Mouse (Mus musculus): ENCODE results near the gene Prkar1a.

Prkar1a gene

DNA sequence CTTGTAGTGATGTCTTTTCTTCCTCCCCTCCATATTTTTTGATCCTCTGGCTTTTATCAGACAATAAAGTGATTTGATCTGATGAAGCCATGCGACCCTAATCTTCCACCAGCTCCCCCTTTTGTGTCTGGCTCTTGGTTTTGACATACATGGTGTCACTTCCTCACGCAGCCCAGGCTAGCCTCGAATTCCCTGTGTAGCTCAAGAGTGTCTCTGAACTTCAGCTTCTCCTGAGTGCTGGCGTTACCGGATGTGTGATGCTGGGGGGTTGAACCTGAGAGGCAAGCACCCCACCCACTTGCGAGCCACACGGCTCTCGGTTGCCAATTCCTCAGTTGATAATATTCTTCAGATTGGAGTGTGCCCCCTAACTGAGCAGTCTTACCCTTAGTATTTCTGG is 23.2 kb downstream of the Prkar1a start:
- in situ Hi-C loops (cut with MboI; ENCODE audit: low sequenced_read_pairs) = loop anchor here (10.0 kb wide), 1 partner anchor 182 kb away; no protein-coding TSS in a partner anchor

DNA sequence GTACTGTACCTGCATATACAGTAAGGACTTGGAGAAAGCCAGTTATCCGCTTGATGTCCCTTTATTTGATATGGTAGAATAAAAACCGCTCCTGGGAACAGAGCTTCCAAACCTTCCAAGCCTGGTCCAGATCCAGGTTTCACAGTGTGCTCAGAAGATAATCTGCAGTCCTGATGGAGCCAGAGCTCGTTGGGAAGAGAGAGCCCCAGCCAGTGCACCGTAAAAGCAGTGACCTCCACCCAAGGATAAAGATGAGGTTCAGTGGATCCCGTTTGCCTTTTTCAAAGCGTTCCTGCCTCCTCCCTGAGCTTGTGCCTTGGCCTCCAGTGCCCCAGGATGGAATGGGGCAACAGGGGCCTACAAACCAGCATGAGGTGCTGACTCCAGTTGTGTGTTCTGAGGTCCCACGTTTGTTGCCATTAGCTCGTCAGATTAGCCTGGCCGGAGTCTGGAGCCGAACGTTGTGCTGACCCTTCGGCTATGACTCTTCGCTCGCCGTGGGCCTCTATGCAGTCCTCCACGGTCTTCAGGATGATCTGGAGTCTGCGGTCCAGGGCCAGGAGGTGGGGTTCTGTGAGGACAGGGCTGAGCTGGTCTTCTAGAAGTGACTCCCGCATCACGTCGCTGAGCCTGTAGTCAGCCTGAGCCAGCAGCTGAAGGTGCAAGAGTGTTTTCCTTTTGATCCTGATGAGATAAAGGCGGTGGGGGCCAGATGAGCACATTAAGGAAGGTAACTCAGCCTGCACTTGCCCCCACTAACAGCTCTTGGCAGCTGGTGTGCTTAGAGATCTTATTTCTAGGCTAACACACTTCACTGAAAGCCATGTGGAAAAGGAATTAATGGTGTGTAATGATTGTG is 23.9 kb downstream of the Prkar1a start:
- in situ Hi-C loops (cut with MboI; ENCODE audit: low sequenced_read_pairs) = loop anchor here (10.0 kb wide), 1 partner anchor 182 kb away; no protein-coding TSS in a partner anchor

DNA sequence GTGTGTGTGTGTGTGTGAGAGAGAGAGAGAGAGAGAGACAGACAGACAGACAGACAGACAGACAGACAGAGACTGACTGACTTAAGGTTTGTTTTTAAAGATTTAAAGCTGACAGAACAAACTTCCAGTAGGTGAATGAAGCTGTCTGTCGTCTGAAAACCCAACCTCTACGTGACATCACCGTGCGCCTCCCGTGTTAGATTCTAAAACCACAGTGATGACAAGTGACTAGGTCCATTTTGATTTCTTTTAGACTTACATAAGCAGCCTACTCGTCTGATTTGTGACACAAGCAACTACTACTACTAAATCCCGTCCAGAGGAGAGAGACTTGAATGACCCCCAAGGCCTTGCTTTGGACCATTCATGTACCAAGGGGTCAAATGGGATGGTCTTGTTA is 24.5 kb downstream of the Prkar1a start:
- in situ Hi-C loops (cut with MboI; ENCODE audit: low sequenced_read_pairs) = loop anchor here (10.0 kb wide), 1 partner anchor 181 kb away; no protein-coding TSS in a partner anchor

DNA sequence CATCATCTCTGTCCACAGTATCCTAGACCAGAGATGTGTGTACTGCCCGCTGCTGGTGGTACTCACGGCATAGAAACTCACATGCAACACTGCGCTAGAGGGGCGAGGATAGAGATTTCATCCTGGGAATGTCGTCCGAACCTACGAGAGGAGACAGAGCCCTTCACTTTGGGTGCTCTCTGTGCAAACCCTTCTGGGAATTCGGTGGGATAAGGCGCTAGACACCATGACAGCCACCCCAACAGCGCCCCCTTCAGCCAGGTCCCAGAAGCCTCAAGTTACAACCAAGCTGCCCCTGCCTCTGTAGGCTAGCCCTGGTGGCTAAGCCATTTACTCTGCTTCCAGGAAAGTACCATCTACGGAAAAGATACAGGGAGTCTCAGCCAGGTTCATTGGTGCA is 25.3 kb downstream of the Prkar1a start:
- in situ Hi-C loops (cut with MboI; ENCODE audit: low sequenced_read_pairs) = loop anchor here (10.0 kb wide), 1 partner anchor 180 kb away; no protein-coding TSS in a partner anchor

DNA sequence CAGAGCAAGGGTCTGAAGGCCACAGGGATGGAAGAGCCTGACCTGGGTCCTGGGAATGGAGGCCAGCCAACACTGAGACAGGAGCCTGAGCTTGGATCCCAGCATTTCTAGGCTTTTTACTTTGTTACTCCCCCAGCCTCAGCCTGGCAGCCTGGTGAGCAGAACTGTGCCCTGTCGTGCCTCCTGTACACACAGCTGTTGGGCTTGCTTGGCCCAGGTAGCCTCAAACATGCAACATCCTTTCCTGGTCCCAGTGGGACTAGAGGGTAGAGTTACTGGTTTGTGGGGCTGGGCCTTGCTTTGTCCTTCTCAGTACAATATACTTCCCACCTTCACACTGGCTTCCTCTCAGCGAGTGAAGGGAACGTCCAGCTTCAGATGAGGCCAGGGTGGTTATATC is 26.0 kb downstream of the Prkar1a start:
- in situ Hi-C loops (cut with MboI; ENCODE audit: low sequenced_read_pairs) = loop anchor here (10.0 to 25.0 kb wide), 2 partner anchors 180 to 587 kb away; partner anchors contain the start of gene Abca6

DNA sequence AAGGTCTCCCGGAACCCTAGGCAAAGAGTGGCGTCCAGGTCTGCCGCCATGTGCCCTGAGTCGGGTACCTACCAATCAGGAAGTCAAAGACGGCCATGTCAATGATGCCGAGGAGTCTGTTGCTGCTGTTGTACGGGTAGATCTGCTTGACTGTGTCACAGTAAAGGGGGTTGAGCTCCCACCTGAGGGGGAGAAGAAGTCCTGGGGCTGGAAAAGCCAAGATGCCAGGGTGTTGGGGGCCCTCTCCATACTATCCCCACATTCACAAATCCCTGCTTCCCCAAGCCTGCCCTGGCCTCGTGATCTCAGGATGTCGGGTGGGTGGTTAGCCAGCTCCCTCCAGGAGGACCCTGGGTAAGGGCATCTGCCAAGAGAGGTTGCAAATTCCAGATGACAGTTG is 26.6 kb downstream of the Prkar1a start:
- in situ Hi-C loops (cut with MboI; ENCODE audit: low sequenced_read_pairs) = loop anchor here (10.0 to 25.0 kb wide), 2 partner anchors 179 to 587 kb away; partner anchors contain the start of gene Abca6

DNA sequence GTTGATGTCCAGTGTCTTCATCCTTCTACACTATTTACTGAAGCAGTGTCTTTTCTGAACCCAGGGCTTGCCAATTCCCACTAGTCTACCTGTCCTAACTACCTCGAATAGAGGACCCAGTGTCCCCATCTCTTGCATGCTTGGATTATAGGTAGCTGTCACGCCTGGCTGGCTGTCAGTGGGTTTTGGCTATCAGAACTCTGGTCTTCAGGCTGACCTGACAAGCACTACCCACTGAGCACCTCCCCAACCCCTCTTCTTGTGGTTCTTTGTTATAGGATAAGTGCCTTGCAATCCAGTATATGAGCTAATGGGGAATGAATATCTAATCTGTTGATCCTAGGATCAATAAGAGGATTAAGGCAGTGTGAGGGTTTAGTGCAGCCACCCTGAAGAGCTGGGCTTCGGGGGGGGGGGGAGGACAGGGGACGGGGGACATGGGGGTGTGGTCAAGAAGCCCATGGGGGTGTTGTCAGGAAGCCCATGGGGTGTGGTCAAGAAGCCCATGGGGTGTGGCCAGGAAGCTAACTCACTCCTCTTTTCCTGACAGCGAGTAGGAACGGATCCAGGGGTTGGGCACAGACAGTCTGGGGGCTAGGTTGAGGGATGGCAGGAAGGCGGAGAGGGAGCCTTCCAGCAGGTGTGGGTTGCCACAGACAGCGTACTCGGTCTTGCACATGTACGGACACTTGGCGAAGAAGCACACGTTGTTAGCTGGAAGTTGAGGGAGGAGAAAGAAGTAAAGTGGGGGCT is 27.6 kb downstream of the Prkar1a start:
- in situ Hi-C loops (cut with MboI; ENCODE audit: low sequenced_read_pairs) = loop anchor here (10.0 to 25.0 kb wide), 2 partner anchors 178 to 586 kb away; partner anchors contain the start of gene Abca6

DNA sequence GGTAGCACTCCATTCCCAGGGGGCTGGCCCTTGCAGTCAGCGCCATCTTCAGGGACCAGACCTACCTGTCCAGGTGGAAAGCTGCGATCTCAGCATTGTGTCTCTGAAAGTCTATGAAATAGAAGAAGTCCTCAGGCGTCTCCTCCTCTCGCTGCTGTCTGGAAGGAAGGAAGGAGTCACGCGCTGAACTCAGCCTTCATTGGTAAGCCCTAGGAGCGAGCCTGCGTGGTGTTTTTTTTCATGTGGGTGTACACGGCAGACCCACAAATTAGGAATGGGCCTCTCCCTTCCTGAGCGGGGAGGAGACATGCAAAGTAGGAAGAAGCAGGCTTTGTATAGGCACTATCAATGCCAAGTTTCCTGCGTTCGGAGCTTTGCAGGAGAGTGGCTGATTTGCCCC is 29.1 kb downstream of the Prkar1a start:
- in situ Hi-C loops (cut with MboI; ENCODE audit: low sequenced_read_pairs) = loop anchor here (10.0 to 25.0 kb wide), 2 partner anchors 177 to 584 kb away; partner anchors contain the start of gene Abca6

DNA sequence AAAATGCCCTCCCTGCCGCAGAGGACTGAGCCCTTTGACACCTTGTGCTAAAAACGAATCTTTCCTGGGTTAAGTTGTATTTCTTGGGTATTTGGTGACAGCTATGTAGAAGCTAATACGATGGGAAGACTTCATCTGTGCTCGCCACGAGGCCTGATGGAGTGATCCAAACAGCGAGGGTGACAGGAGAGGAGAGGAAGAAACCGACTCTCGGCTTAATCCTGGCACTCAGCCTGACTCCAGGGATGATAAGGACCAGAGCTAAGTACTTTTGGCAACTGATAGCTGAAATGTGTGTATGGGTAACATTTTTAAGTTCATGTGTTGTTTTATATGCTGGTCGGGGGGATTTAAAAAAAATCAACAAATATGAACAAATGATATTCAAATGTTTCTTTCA is 31.7 kb downstream of the Prkar1a start:
- in situ Hi-C loops (cut with MboI; ENCODE audit: low sequenced_read_pairs) = loop anchor here (25.0 kb wide), 1 partner anchor 581 kb away; the partner anchor contains the start of gene Abca6

DNA sequence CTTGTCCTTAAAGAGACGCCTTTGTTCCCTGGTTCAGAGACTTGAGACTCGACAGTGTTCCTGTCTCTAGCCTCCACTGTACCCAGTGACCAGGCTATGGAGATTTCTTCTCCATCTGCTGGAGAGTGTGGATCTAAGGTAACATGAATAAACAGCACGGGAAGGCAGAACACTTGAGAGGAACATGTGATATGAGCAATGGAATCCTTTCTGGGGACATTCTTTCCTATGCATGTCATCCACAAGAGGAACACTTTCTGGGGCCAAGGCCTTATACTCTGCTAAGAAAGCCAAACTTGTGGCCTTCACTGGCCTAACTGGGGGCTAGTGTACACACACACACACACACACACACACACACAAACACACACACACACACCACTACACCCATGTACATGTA is 32.4 kb downstream of the Prkar1a start:
- in situ Hi-C loops (cut with MboI; ENCODE audit: low sequenced_read_pairs) = loop anchor here (25.0 kb wide), 1 partner anchor 581 kb away; the partner anchor contains the start of gene Abca6

DNA sequence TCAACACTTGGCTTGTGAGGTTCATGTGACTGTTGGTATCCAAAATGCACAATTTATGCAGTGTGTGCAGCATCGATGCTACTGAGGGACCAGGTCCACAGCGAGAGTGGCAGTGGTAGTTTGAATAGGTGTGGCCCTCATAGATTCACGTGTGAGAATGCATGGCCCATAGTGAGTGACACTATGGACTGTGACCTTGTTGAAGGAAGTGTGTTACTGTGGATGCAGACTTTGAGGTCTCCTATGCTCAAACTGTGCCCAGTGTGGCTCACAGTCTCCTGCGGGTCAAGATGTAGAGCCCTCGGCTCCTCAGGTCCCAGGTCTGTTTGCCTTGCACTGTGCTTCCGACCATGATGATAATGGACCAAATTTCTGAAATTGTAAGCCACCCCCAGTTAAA is 33.0 kb downstream of the Prkar1a start:
- in situ Hi-C loops (cut with MboI; ENCODE audit: low sequenced_read_pairs) = loop anchor here (25.0 kb wide), 1 partner anchor 580 kb away; the partner anchor contains the start of gene Abca6

DNA sequence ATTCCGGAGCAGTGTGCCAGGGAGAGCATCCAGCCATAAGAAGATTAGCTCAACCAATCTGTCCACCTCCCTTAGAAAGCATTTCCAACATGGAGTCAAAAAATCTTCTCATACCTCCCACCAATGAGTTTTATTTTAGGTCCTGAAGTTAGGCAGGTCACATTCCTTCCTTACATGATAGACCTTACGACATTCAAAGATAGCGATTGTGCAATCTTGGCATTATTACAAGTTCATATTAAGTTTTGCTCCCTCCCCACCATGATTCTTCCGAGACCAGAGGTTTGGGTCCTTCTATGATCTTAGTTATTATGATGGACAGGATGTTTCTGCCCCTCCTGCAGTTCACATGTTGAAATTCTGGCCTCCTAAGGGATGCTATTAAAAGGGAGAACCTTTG is 40.3 kb downstream of the Prkar1a start:
- in situ Hi-C loops (cut with MboI; ENCODE audit: low sequenced_read_pairs) = loop anchor here (25.0 kb wide), 1 partner anchor 573 kb away; the partner anchor contains the start of gene Abca6

DNA sequence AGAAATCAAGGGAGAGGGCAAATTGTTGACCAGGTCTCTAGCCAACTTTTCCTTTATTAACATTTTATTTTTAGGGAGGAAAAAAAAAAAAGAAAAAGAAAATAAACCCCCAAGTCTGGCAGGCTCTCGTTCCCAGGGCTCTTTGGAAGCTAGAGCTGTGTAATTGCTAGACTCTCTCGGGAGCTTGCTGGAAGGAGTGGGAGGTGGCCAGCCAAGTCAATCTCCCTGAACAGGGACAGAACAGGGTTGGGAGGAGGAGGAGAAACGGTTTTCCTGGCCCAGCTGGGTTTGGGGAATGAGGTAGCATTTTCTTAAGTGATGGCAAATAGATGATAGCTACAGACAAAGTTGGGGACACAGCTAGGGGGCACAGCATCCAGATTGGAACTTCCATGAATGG is 43.5 kb downstream of the Prkar1a start:
- in situ Hi-C loops (cut with MboI; ENCODE audit: low sequenced_read_pairs) = loop anchor here (25.0 kb wide), 1 partner anchor 570 kb away; the partner anchor contains the start of gene Abca6

DNA sequence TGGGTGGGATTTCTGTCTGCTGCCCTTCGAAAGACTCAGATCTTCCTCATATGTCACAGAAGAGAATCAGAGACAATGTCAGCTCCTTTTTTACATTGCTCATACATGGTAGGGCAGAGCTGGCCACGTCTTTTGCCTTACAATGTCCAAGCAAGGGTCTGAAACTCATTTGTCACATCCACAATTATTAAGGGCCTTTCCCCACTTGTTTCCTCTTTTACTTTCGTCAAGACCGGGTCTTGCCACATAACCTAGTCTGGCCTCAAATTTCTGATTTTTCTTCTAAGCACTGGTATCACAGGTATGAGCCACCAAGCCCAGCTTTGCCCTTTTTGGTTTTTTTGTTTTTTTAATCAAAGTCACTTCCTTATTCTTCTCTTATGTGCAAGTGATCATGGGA is 47.3 kb downstream of the Prkar1a start:
- in situ Hi-C loops (cut with MboI; ENCODE audit: low sequenced_read_pairs) = loop anchor here (25.0 kb wide), 1 partner anchor 566 kb away; the partner anchor contains the start of gene Abca6

DNA sequence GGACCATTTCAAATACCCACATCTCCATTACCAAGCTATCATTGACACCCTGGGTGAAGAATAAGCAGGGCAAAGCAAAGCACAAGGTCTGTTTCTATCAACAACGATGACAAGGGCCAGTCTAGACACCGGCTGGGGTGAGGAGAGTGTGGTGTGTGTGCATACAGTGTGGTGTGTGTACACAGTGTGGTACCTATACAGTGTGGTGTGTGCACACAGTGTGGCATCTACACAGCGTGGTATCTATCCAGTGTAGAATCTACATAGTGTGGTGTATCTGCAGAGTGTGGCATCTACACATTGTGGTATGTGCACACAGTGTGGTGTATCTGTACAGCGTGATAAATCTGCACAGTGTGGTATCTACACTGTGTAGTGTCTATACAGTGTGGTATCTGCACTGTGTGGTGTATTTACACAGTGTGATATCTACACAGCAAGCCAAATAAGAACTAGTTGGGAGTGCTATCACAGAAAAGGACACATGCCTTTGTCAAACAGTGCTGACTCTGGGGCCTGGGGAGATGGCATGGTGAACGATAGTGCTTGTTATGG is 48.0 kb downstream of the Prkar1a start:
- in situ Hi-C loops (cut with MboI; ENCODE audit: low sequenced_read_pairs) = loop anchor here (25.0 kb wide), 1 partner anchor 565 kb away; the partner anchor contains the start of gene Abca6

DNA sequence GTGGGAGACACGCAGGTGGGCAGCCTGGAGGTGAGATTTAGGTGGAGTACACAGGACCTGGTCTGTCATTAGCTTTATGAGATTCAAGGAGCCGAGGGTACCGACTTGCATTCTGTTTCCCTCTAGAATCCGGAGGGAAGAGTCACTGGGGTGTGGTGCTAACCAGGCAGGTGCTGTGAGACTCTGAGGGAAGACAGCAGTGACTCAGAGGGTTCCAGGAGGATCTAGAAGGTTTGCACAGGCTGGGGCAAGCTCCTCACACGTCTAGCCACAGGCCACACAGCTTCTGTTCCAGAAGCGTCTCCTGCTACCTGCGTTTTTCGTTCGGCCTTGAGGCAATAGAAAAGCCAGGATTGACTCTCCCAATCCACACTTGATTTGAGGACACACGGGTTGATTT is 49.5 kb downstream of the Prkar1a start:
- in situ Hi-C loops (cut with MboI; ENCODE audit: low sequenced_read_pairs) = loop anchor here (25.0 kb wide), 1 partner anchor 564 kb away; the partner anchor contains the start of gene Abca6

DNA sequence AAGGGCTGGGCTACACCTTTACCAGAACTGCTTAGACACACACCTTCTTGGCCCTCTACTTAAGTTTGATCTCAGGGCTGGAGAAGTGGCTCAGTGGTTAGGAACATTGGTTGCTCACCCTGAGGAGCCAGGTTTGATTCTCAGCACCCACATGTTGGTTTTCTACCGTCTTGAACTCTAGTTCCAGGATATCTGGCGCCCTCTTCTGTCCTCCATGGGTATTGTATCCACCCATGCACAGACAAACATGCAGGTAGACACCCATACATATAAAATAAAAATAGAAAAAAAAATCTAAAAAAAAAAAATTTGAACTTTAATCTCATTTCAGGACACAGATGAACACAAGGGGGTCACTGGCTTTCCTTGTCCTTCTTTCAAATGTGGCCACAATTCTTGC is 50.6 kb downstream of the Prkar1a start:
- in situ Hi-C loops (cut with MboI; ENCODE audit: low sequenced_read_pairs) = loop anchor here (25.0 kb wide), 1 partner anchor 563 kb away; the partner anchor contains the start of gene Abca6

DNA sequence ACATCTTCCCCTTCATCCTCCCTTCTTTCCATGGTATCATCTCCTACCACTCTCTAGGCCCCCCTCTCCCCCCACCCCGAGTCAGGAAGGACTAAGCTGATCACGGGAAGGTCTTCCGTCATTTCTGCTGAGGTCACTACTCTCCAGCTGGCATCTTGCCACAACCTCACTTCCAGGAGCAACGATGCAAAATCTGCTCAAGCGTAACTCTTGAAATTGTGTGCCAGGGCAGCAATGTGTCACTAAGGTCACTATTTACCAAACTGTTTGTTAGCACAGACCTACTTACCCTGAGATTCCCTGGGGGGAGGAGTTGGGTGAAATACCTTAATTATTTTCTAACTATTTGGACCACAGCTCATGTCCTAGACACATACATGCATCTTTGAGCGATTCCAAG is 51.6 kb downstream of the Prkar1a start:
- in situ Hi-C loops (cut with MboI; ENCODE audit: low sequenced_read_pairs) = no loop called here

DNA sequence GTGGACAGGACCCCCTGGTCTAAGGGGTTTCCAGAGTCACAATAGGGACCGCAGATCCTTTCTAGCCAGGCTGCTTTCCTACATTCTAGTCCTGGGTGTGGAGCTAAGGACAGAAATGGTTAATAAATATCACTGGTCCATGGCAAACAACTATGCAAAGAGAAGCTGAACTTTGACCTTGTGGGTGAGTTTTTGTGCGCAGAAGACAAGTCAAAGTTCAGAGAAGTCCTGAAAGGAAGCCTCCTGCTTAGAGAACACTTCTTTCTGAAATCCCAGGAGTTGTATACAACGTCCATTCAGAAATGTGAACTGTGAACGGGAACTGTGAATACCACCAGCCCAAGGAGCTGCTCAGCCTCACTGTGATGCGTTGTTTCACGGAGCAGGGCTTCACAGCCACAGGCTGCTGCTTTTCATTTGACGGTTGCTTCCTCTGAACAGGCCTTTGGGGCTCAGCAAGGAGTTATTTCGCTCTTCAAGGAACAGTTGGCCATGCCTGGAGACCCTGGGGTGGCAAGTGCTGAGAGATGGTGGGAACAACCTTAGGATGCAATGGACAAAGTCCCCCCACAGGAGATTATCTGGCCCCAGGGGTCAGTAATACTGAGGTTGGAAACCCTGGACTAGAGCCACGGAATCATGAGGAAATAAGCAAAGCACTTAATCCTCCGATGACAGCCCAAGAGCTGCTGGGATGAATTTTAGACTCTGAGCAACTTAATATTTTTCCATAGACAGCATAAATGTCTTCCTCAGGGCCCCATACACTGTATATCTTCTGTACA is 53.0 kb downstream of the Prkar1a start:
- in situ Hi-C loops (cut with MboI; ENCODE audit: low sequenced_read_pairs) = no loop called here

DNA sequence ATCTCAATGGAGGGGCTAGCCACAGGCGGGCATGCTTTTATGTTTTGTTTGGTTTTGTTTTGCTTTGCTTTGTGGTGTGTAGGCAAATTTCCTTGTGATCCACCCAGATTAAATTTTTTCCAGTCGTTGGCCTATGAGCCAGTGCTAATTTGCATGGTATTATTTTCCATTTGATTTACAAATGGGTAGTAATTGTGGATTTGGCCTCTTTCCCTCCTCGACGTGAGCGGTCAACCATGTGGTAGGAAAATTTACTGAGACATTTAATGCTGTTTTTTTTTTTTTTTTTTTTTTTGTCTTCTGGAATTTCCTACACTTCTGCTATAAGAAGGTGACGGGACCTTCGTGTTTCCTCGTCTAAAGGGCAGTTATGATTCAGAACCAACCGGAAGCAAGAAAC is 54.6 kb downstream of the Prkar1a start:
- in situ Hi-C loops (cut with MboI; ENCODE audit: low sequenced_read_pairs) = no loop called here

Measured in CH12F3 (cell line).